Mouse (Mus musculus) erythroblast, embryonic 14.5 days (primary cell): ENCODE results near the gene Iqsec1.

Experiments
- GATA1 ChIP-seq: IDR thresholded peaks from 2 replicates; pipeline ENCODE4 v1.6.1; 2012; ENCODE audit warnings: low read length, inconsistent platforms, mixed read lengths
- TAL1 ChIP-seq: IDR thresholded peaks from 3 replicates; pipeline ENCODE4 v1.6.1; 2012; ENCODE audit warnings: low read length, inconsistent platforms, mixed read lengths

DNA sequence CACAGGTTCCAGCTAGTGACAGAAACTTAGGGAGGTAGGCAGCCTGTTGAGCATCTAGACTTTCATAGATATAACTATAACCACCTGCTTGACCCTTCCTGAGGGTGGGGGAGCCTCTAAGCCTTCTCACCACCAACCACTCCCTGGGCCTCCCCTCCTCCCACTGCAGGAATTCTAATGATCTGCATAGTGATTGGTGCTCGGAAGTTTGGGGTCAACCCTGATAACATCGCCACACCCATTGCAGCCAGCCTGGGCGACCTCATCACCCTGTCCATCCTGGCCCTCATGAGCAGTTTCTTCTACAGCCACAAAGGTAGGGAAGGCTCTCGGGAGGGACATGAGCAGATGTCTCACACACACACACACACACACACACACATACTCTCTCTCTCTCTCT is 353.4 kb downstream of the Iqsec1 start:
- TF ChIP-seq GATA1 (no peak), TAL1 (no peak)
